Mouse (Mus musculus) gastrocnemius, postnatal 10 days (tissue): ENCODE results near the gene Nipsnap2. TPM values are rescaled to one million over a fixed set of nuclear protein-coding genes. Genes with fewer than 3 reads are reported as not detected.
A peak's percentile ranks its signal among the peaks of the same experiment; 100 is the strongest.
"Not testable (repeated sequence)": the region's sequence is repeated elsewhere in the genome, so short reads cannot be mapped to it uniquely, and the experiment has no call there.

Experiments
- DNase-seq: peaks from one replicate; pipeline ENCODE4 v3.0.0; 2021; ENCODE audit warnings: mixed read lengths
- long read RNA-seq, 2 experiments: library from polyadenylated mRNA; stranded (forward); transcript quantifications; one replicate each; pipeline ENCODE4 v2.0.0; 2021
- total RNA-seq, 2 experiments: library from RNA; stranded (reverse); gene quantifications; 2 replicates each; pipeline ENCODE4 v1.2.3; 2021

Nipsnap2 gene
- total RNA-seq: 100 to 1,000 TPM; 407 to 464 TPM
- long read RNA-seq, experiment 1, transcript Nipsnap2-201 (10 exons, 2,112 nt): major isoform, 1,056 of 1,105 reads
- long read RNA-seq, experiment 1, transcript Nipsnap2-204 (3 exons, 871 nt): minor isoform, 7 of 1,105 reads
- long read RNA-seq, experiment 1, partial matches to known transcripts: 17 of 1,105 reads
- long read RNA-seq, experiment 1, other reads (novel, unspliced or antisense): 21 of 1,105 reads
- long read RNA-seq, experiment 2, transcript Nipsnap2-201 (10 exons, 2,112 nt): major isoform, 1,034 of 1,077 reads
- long read RNA-seq, experiment 2, partial matches to known transcripts: 12 of 1,077 reads
- long read RNA-seq, experiment 2, other reads (novel, unspliced or antisense): 23 of 1,077 reads

DNA sequence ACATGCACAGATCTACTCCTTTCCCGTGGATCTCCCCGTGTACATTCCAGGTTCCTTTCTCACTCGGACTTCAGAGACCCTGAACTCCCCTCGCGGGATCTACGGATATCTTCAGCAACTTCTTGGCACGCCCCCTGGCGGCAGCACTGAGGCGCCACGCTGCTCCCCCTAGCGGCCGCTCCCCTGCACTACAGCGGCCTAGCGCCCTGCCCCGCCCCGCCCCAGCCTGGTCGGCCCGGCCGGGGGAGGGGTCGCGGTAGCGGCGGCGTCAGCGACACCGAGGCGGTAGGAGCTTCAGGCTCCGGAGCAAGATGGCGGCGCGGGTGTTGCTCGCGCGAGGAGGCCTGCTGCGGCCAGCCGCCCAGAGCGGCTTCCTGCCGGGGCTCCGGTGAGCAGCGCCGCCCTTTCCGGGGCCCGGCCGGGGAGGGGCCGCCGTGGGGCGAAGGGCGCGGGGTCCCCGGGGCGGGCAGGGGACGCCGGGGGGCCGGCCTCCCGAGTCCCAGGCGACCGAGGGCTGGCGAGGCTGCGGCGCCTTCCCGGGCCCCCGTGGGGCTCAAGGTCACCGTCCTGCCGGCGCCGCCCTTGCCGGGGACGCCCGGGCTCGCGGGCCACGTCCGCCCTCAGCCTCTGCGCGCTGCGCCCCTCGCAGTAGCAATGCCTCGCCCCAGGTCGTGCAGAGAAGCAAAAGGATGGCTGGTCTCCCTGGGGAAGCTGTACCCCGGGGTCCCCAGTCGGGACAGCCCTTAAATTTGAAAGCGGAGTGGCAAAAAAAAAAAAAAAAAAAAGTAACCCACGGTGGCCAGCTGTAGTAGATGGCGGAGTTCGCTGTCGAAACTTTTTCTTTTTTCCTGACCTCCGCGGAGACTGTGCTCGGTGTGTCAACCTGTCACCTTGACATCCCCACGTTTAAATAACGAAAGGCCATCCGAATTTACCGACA, at the start of gene Nipsnap2:
TSS of gene Nipsnap2 (plus strand) at position 230 of the 940 bp plus-strand sequence.
- peak; percentile 92 for DNase-seq

DNA sequence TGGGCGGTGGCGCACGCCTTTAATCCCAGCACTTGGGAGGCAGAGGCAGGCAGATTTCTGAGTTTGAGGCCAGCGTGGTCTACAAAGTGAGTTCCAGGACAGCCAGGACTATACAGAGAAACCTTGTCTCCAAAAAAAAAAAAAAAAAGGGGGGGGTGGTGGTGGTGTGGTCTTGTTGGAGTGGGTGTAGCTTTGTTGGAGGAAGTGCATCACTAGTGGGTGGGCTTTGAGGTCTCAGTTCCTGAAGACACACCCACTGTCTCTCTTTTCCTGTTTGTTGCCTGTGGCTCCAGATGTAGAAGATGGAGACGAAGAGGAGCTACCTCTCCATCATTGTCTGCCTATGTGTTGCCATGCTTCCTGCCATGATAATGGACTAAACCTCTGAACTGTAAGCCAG, 39.7 kb upstream of the Nipsnap2 start:
- DNase-seq: not testable (repeated sequence)

- no peak for DNase-seq
Observed at GRCm38 (mm10) chr5:129687621-129688020, 37.2 kb upstream of the Nipsnap2 start.

GRCm38 (mm10) chr5:129690528-129690927, 34.3 kb upstream of the Nipsnap2 start:
- no peak for DNase-seq

DNA sequence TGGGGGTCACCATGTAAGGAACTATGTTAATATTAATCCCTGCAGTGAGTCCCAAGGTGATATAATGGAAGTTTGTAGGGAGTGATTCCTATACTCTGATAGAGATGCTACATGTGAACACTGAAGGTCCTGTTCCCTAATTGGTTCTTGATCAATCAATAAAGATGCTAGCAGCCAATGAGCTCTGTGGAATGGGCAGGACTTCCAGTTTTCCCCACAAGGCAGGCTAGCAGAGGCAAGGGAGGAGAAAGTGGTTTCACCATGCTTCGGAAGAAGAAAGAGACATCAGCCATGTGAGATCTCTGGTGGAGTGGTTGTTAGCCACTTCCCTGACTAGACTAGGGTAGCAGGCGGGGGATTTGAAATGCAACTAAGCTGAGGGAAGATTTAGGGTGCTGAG, 24.4 kb upstream of the Nipsnap2 start:
- no peak for DNase-seq

- DNase-seq: no peak
Observed at GRCm38 (mm10) chr5:129701706-129702105, 23.2 kb upstream of the Nipsnap2 start.

GRCm38 (mm10) chr5:129703368-129703767, 21.5 kb upstream of the Nipsnap2 start:
- no peak for DNase-seq

- no peak for DNase-seq
Observed at GRCm38 (mm10) chr5:129708412-129708811, 16.5 kb upstream of the Nipsnap2 start, which contains the start of gene Sept14. TSS of gene Sept14 (minus strand) at chr5:129708512.

DNA sequence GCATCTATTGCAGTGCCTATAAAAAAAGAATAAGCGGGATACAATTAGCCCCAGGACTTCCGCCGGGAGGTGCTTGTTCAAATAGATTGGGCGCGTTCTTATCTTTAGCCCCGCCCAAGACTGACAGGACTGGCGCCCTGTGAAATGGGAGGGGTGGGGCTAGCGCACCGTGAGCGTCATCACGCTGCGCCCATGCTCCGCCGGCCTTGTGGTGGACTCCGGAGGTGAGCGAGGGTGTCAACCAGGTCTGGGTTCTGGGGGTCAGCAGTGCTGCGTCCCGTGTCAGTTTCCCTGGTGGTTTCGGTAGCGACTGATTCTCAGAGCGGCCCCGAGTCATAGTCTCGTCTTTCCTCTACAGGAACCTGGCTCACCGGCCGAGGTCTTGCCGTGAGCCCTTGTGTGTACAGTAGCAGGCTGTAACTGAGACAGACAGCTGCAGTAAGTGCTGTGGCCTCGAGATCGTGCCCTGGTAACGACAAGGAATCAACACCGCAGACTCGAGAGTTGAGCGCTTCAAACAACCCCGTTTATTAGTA, 9.5 kb upstream of the Nipsnap2 start, which contains the start of gene Mrps17:
TSS of gene Mrps17 (plus strand) at position 172 of the 536 bp plus-strand sequence.
- peak; percentile 90 for DNase-seq

DNA sequence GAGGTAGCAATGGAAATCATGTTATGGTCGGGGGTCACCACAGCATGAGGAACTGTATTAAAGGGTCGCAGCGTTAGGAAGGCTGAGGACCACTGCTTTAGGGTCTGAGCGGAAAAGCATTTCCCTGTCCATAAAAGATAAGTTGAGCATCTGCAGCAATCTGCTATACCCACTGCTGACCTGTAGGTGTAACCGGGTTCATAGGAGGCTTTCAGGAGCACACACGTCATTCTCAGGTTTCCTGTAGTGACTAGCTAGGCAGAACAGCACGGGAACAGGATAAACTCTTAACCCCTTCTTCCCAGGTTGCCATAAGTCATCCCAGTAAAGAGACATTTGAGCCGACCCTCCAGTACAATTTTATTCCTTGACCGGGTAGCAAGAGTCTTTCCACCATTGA, 7.8 kb upstream of the Nipsnap2 start:
- DNase-seq: no peak

GRCm38 (mm10) chr5:129720176-129720575, 4.7 kb upstream of the Nipsnap2 start:
- DNase-seq: no peak

DNA sequence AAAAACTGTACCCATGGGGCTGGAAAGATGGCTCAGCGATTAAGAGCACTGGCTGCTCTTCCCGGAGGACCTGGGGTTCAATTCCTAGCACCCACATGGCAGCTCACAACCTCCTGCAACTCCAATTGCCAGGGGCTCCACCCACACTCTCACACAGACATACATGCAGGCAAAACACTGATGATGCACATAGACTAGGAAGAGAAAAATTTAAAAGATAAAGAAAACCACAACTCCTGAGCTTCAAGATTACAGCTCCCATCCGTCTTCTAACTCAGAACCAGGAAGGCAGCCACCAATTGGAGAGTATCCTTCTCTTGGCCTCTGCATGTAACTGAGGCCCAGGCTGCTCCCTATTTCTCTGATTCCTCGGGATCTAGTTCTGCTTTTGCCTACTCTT, 595 bp upstream of the Nipsnap2 start:
- DNase-seq: no peak

DNA sequence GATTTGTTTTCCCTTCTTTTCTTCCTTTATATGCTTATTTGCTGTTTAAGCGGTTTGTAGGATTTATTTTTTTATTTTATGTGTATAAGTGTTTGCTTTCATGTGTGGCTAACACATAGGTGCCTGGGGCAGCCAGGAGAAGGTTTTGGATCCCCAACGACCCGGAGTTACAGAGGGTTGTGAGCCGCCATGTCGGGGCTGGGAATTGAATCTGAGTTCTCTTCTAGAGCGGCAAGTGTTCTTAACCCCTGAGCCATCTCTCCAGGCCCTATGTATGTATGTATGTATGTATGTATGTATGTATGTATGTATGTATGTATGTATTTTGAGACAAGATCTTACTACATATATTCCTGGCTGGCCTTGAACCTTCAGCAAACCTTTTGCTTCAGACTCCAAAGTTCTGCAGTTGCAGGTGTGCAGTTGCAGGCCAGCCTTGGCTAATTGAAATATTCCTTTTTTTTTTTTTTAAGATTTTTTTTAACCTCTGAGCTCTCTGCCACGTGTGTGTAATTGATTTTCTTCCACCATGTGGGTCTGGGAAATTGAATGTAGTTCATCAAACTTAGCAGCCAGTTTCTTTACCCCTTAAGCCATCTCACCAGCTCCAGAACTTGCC, 1.0 kb downstream of the Nipsnap2 start:
- peak; percentile 24 for DNase-seq

DNA sequence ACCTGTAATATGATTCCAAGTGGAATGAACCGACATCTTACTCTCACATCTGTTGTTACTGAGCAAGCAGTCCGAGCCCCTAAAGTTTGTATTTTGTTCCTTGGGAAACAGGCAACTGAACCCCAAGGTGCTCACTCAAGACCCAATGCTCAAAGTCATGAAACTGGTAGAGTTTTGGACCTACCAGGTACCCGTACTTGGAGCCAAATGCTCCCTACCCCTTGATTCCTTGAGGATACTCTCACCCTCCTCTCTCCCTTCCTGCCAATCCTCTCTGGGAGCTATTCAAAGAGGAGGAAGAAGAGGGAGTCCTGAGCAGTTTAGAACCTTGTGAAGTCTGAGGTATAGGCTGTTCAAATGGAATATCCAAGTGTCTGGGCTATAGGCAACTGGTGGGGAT, 1.9 kb downstream of the Nipsnap2 start:
- DNase-seq: no peak

DNA sequence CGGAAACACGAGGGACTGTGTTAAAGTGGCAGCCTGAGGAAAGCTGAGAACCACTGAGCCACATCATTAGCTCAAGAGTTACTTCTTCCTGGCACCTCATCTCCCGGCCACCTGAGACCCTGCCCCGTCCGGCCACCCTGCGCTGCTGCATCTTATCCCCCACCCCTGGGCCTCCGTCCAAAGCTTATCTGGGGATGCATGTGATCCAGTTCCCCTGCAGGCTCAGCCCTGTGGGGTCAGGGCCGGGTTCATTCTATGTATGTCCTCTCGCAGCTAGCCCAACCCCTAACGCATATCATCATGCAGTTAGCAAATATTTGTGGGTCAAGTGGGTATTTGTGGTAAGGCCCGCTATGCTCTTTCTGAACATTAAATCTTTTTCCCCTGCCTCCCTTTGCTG, 4.4 kb downstream of the Nipsnap2 start:
- peak; percentile 15 for DNase-seq

- peak; percentile 43 for DNase-seq
Observed at GRCm38 (mm10) chr5:129730344-129730743, 5.5 kb downstream of the Nipsnap2 start.

GRCm38 (mm10) chr5:129731021-129731420, 6.2 kb downstream of the Nipsnap2 start:
- DNase-seq: peak; percentile 9

GRCm38 (mm10) chr5:129740976-129741375, 16.1 kb downstream of the Nipsnap2 start:
- peak; percentile 22 for DNase-seq

GRCm38 (mm10) chr5:129742903-129743488, 18.1 kb downstream of the Nipsnap2 start:
- no peak for DNase-seq

GRCm38 (mm10) chr5:129744050-129744449, 19.2 kb downstream of the Nipsnap2 start:
- no peak for DNase-seq

GRCm38 (mm10) chr5:129756886-129757285, 32.0 kb downstream of the Nipsnap2 start:
- no peak for DNase-seq
